Mouse (Mus musculus) adrenal gland, postnatal 14 days (tissue): ENCODE results near the gene Olfr480. TPM values are rescaled to one million over a fixed set of nuclear protein-coding genes. Genes with fewer than 3 reads are reported as not detected.

Source experiments
- DNase-seq: peaks from one replicate; pipeline ENCODE4 v3.0.0; 2021; ENCODE audit warnings: mixed read lengths
- long read RNA-seq, 2 experiments: library from polyadenylated mRNA; stranded (forward); transcript quantifications; one replicate each; pipeline ENCODE4 v2.0.0; 2021
- total RNA-seq: library from RNA; stranded (reverse); gene quantifications from 2 replicates; pipeline ENCODE4 v1.2.3, GENCODE M21; 2021

The Olfr480 gene
- not detected in 2 replicates for total RNA-seq
- long read RNA-seq, experiment 1: 0 reads
- long read RNA-seq, experiment 2: 0 reads

GRCm38 (mm10) chr7:108067246-108067645 is at the start of gene Olfr480:
Gene Olfr480, minus strand, starts transcription at chr7:108067346.
- no peak for DNase-seq

GRCm38 (mm10) chr7:108100549-108100948 is 33.4 kb upstream of the Olfr480 start, which contains the start of gene Olfr483:
Gene Olfr483, plus strand, starts transcription at chr7:108100849.
- no peak for DNase-seq

GRCm38 (mm10) chr7:108097486-108097885 is 30.3 kb upstream of the Olfr480 start, which contains the start of gene Olfr482:
Gene Olfr482, minus strand, starts transcription at chr7:108097586.
- DNase-seq: no peak

DNA sequence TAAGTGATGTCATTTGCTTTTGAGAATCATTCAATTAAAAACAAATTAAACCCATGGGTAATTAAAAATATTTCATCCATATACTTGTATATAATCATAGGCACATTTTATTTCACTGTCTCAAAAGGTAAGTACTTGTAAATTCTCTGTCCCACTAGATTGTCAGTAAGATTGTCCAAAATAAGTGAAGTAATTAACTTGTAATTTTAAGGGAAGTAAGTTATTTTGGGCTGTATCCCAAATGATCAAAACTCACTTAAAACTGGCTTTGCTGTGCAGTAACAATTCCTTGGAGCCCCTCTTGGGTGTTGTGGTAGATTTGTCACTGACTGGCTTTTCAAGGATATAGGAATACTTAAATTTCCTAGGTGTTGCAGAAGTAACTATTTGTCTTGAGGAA is 12.4 kb upstream of the Olfr480 start, which contains the start of gene Olfr481:
Gene Olfr481 (plus strand): TSS at position 301 of the 400 bp plus-strand sequence.
- DNase-seq: no peak

GRCm38 (mm10) chr7:108050393-108050792 is 16.8 kb downstream of the Olfr480 start, which contains the start of gene Olfr479:
Gene Olfr479, plus strand, starts transcription at chr7:108050693.
- DNase-seq: no peak

- DNase-seq: no peak
Measured at GRCm38 (mm10) chr7:108033889-108034288, 33.3 kb downstream of the Olfr480 start, which contains the start of gene Olfr478. Gene Olfr478, minus strand, starts transcription at chr7:108033989.

Other genes with a start within 250 kb of the Olfr480 start
- gene Olfr469, start 241.8 kb downstream of the Olfr480 start, total RNA-seq: not detected in 2 replicates
- gene Olfr470, start 219.9 kb downstream of the Olfr480 start, total RNA-seq: not detected in 2 replicates
- not detected in 2 replicates for gene Olfr472, start 169.4 kb downstream of the Olfr480 start, total RNA-seq
- gene Olfr473, start 136.9 kb downstream of the Olfr480 start, total RNA-seq: not detected in 2 replicates
- not detected in 2 replicates for gene Olfr474, start 112.7 kb downstream of the Olfr480 start, total RNA-seq
- not detected in 2 replicates for gene Olfr476, start 102.5 kb downstream of the Olfr480 start, total RNA-seq
- not detected in 2 replicates for gene Olfr477, start 80.7 kb downstream of the Olfr480 start, total RNA-seq
- not detected in 2 replicates for gene Olfr478, start 33.4 kb downstream of the Olfr480 start, total RNA-seq
- gene Olfr479, start 16.7 kb downstream of the Olfr480 start, total RNA-seq: not detected in 2 replicates
- not detected in 2 replicates for gene Olfr481, start 12.5 kb upstream of the Olfr480 start, total RNA-seq
- 1.7 and 2.4 TPM in 2 replicates for gene Olfr482, start 30.2 kb upstream of the Olfr480 start, total RNA-seq
- gene Olfr483, start 33.5 kb upstream of the Olfr480 start, total RNA-seq: not detected in 2 replicates
- not detected in 2 replicates for gene Olfr484, start 60.1 kb upstream of the Olfr480 start, total RNA-seq
- not detected in 2 replicates for gene Olfr485, start 92.5 kb upstream of the Olfr480 start, total RNA-seq
- not detected in 2 replicates for gene Olfr486, start 105.4 kb upstream of the Olfr480 start, total RNA-seq
- not detected in 2 replicates for gene Olfr487, start 147.3 kb upstream of the Olfr480 start, total RNA-seq
- not detected in 2 replicates for gene Olfr488, start 191.0 kb upstream of the Olfr480 start, total RNA-seq
- gene Olfr490, start 221.6 kb upstream of the Olfr480 start, total RNA-seq: not detected in 2 replicates
- gene Olfr491, start 246.1 kb upstream of the Olfr480 start, total RNA-seq: not detected in 2 replicates